Mouse (Mus musculus) forebrain, embryonic 14.5 days (tissue): ENCODE results near the gene Gm45837. TPM values are rescaled to one million over a fixed set of nuclear protein-coding genes. Genes with fewer than 3 reads are reported as not detected.

Experiments
- ATAC-seq: fragments of 200-750 bp; cut with Nextera tagmentation; 2 replicates; pipeline ENCODE4 v1.8.0; 2017; ENCODE audit warnings: mild to moderate bottlenecking, moderate library complexity
- DNase-seq: peaks from one replicate; pipeline ENCODE4 v3.0.0-alpha.2; 2015; ENCODE audit warnings: low spot score
- H3K27ac ChIP-seq: fragments of 300-500 bp; sonication (generic); 2 replicates; pipeline ENCODE4 v1.5.1; 2014; ENCODE audit warnings: low read depth, mild to moderate bottlenecking, control low read depth, low read length, moderate library complexity
- H3K27me3 ChIP-seq: fragments of 300-500 bp; sonication (generic); replicated peaks from 2 replicates; pipeline ENCODE4 v1.6.1; 2014; ENCODE audit warnings: low read length, control low read depth, mixed read lengths; ENCODE audit not compliant: control insufficient read depth, insufficient read depth
- H3K36me3 ChIP-seq: fragments of 300-500 bp; sonication (generic); 2 replicates; pipeline ENCODE4 v1.6.1; 2014; ENCODE audit warnings: low read length, control low read depth; ENCODE audit not compliant: control insufficient read depth, insufficient read depth
- H3K4me1 ChIP-seq: fragments of 300-500 bp; sonication (generic); 2 replicates; pipeline ENCODE4 v1.6.1; 2014; ENCODE audit warnings: antibody characterized with exemption, low read length, control low read depth; ENCODE audit not compliant: control insufficient read depth, insufficient read depth
- H3K4me2 ChIP-seq: fragments of 300-500 bp; sonication (generic); 2 replicates; pipeline ENCODE4 v1.6.1; 2014; ENCODE audit warnings: mild to moderate bottlenecking, control low read depth, low read length
- H3K4me3 ChIP-seq: fragments of 300-500 bp; sonication (generic); 2 replicates; pipeline ENCODE4 v1.5.1; 2014; ENCODE audit warnings: low read depth, low read length, control low read depth
- H3K9ac ChIP-seq: fragments of 300-500 bp; sonication (generic); 2 replicates; pipeline ENCODE4 v1.6.1; 2014; ENCODE audit warnings: mild to moderate bottlenecking, low read length, control low read depth, moderate library complexity
- H3K9me3 ChIP-seq: fragments of 300-500 bp; sonication (generic); replicated peaks from 2 replicates; pipeline ENCODE4 v1.6.1; 2016; ENCODE audit warnings: low read length, control low read depth, mixed read lengths; ENCODE audit not compliant: control insufficient read depth
- WGBS: fragments of 180-500 bp; shearing (Covaris S2); extraction: QIAGEN DNeasy Blood & Tissue Kit; methylation state at CpG from one replicate; pipeline ENCODE4 v1.1.7; 2014; 5-methylcytosine and 5-hydroxymethylcytosine counted together
- polyA plus RNA-seq: library from polyadenylated mRNA; unstranded; fragments of >200 nt; fragmentation: Nextera tagmentation; extraction: Ambion mirVana; gene quantifications from 2 replicates; pipeline ENCODE4 v1.2.1, GENCODE M21; 2014

Gm45837 gene
- polyA plus RNA-seq, 1 experiment from 2014 or later: not detected

DNA sequence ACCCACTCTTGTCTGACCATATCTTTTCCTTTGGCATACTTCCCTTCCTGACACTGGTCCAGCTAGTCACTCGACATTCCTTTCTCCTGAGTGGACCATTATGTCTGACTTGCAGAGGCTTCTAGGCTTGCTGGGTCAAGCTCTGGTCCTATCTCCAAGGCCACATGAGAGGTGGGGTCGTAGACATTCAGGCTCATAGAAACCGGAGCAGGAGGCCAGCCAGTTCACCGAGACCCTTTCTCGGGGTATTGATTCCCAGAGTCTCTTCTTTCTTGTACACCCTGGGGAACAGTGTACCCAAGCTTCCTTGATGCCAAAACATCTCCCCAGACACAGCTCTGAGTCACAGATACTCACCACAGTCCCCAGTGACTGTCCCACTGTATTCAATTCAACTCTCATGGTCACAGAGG lies 63.7 kb downstream of the Gm45837 start:
- Histone ChIP-seq H3K36me3 (no peaks in the 10 kb centered on the region), H3K4me2 (no peak overlapping the region), H3K9me3 (no peaks in the 10 kb centered on the region), H3K4me3 (no peak overlapping the region), H3K9ac (no peak overlapping the region), H3K27me3 (no peaks in the 10 kb centered on the region), H3K27ac (no peak overlapping the region), H3K4me1 (peaks cover 1% of the 10 kb centered on the region; the same call in 1 of the 2 replicates)
- ATAC-seq (no peak), DNase-seq (no peak)
- 90% methylated on average over 5 of the region's 5 CpGs for WGBS

DNA sequence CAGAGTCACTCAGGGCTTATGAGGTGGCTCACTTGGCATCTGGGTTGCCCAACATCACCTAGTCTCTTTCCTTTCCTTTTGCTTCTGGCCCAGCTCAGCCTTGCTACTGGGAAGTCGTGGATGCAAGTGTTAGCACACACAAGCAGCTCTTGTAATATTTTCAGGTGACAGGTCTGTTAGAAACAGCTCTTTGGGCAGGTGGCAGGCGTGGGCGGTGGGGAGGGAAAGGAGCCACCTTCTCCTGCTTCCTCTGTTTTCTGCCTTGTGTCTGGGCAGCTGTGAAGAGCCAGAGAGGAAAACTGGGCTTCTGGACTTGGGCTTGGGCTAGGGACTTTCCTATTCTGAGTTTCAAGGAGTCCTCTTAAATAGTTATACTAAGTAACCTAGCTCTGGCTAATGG lies 65.3 kb downstream of the Gm45837 start:
- ATAC-seq: no peak
- no peak overlapping the region for H3K27ac ChIP-seq
- no peaks in the 10 kb centered on the region for H3K36me3 ChIP-seq
- no peaks in the 10 kb centered on the region for H3K4me1 ChIP-seq
- no peak overlapping the region for H3K9ac ChIP-seq
- H3K4me2 ChIP-seq: no peak overlapping the region
- no peak for DNase-seq
- no peaks in the 10 kb centered on the region for H3K27me3 ChIP-seq
- WGBS: 82% methylated on average over 3 of the region's 3 CpGs
- H3K9me3 ChIP-seq: no peaks in the 10 kb centered on the region
- no peak overlapping the region for H3K4me3 ChIP-seq

DNA sequence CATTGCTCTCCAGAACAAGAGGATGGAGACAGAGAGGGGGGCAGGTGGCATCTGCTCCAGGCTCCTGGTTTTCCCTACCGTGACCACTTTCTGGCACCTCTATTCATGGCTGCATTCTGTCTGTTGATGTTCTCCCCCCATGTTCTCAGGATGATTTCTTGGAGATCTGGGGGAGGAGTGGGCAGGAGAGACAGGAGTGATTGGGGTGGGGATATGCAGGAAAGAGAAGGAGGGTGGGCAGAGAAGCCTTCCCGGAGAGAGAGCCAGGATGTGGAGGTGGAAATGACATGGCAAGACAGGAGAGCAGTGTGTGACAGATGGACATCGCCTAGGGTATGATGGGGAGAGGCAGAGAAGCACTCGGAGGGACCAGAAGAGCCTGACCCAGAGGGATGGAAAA lies 65.8 kb downstream of the Gm45837 start:
- Histone ChIP-seq H3K27me3 (no peaks in the 10 kb centered on the region), H3K4me1 (no peaks in the 10 kb centered on the region), H3K9me3 (no peaks in the 10 kb centered on the region), H3K36me3 (no peaks in the 10 kb centered on the region), H3K4me3 (no peak overlapping the region), H3K27ac (no peak overlapping the region), H3K9ac (no peak overlapping the region), H3K4me2 (no peak overlapping the region)
- 78% methylated on average over 4 of the region's 4 CpGs for WGBS
- DNase-seq (no peak), ATAC-seq (no peak)

DNA sequence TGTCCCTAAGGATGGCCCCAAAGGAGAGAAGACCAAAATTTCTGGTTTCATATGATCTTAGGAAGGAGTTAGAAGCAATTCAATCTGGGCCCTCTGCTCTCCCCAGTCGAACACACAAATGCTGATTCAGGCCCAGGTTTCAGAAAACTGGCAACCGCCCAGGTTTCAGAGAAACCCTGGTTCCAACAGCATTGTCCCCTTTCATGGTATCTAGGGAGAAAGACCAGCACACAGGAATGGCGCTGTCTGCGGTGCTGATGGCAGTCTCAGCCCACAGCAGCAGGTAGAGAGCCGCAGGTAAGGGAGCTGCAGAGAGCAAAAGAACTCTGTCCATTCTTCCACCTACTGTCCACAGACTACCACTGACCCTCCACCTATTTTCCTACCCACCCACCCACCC lies 66.5 kb downstream of the Gm45837 start:
- no peak for ATAC-seq
- H3K9ac ChIP-seq: no peak overlapping the region
- H3K27ac ChIP-seq: no peak overlapping the region
- H3K4me2 ChIP-seq: no peak overlapping the region
- 46% methylated on average over 5 of the region's 5 CpGs for WGBS
- peak; percentile 27 for DNase-seq
- no peaks in the 10 kb centered on the region for H3K36me3 ChIP-seq
- H3K4me3 ChIP-seq: no peak overlapping the region
- no peaks in the 10 kb centered on the region for H3K9me3 ChIP-seq
- H3K27me3 ChIP-seq: no peaks in the 10 kb centered on the region
- no peaks in the 10 kb centered on the region for H3K4me1 ChIP-seq

DNA sequence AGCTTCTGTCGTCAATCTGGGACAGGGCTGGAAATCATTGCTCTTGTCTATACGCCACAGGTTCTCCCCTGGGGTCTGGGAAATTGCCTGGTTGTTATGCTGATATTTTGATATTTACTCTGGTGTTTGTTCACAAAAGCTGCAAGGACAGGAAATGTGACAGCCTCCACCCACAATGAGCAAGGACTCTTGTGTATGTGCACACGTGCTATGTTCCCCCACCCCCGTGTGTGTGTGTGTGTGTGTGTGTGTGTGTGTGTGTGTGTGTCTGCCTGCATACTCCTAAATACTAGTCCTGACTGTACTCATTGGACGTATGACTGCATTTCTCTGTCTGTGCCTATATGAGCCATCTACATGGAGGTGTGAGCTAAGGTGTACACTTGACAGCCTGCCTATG lies 67.4 kb downstream of the Gm45837 start:
- Histone ChIP-seq H3K9me3 (no peaks in the 10 kb centered on the region), H3K36me3 (no peaks in the 10 kb centered on the region), H3K4me2 (no peak overlapping the region), H3K9ac (no peak overlapping the region), H3K4me3 (no peak overlapping the region), H3K27ac (no peak overlapping the region), H3K4me1 (peaks cover 6% of the 10 kb centered on the region), H3K27me3 (no peaks in the 10 kb centered on the region)
- ATAC-seq: no peak
- WGBS: 75% methylated on average over 5 of the region's 5 CpGs
- no peak for DNase-seq

DNA sequence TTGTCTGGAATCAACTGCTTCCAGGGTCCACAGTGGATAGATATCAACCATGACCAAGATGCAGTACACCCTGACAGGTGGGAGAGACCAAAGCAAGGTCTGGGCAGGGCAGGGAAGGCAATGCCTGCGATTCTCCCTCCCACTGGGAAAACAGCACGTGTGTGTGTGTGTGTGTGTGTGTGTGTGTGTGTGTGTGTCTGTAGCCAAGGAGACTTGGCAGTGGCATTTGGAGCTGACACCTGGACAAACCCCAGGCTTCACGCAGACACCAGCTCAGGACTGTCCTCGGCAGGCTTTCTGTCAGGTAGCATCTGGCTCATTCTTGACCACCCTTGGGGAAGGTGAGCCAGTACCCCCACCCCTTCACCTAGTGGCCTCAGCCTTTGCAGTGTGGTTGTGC lies 69.2 kb downstream of the Gm45837 start:
- Histone ChIP-seq H3K27ac (no peak overlapping the region), H3K4me3 (no peak overlapping the region), H3K36me3 (no peaks in the 10 kb centered on the region), H3K4me2 (no peak overlapping the region), H3K9ac (no peak overlapping the region), H3K4me1 (peaks cover 6% of the 10 kb centered on the region), H3K9me3 (no peaks in the 10 kb centered on the region), H3K27me3 (no peaks in the 10 kb centered on the region)
- WGBS: 75% methylated on average over 4 of the region's 4 CpGs
- ATAC-seq (no peak), DNase-seq (no peak)

DNA sequence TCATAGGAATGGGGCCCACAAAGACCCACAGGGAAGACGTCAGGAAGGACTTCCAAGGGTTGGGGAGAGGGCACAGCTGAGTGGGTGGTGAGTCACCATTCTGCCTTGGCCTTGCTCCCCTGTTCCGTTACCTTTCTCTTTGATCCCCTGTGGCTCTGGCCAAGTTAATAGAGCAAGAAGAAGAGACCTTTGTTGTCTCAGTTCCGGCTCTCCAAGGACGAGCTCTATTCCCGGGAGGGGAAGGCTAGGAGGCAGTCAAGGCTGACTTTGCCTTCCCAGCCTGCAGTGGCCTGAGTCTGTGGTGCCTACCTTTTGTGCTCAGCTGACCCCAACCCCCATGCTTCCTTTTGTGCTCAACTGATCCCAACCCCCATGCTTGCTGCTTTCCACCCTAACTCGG lies 70.0 kb downstream of the Gm45837 start:
- DNase-seq (no peak), ATAC-seq (no peak)
- Histone ChIP-seq H3K9ac (no peak overlapping the region), H3K4me1 (peaks cover 6% of the 10 kb centered on the region), H3K27ac (no peak overlapping the region), H3K9me3 (no peaks in the 10 kb centered on the region), H3K4me3 (no peak overlapping the region), H3K36me3 (no peaks in the 10 kb centered on the region), H3K4me2 (no peak overlapping the region), H3K27me3 (no peaks in the 10 kb centered on the region)
- WGBS: 58% methylated on average over 6 of the region's 6 CpGs

DNA sequence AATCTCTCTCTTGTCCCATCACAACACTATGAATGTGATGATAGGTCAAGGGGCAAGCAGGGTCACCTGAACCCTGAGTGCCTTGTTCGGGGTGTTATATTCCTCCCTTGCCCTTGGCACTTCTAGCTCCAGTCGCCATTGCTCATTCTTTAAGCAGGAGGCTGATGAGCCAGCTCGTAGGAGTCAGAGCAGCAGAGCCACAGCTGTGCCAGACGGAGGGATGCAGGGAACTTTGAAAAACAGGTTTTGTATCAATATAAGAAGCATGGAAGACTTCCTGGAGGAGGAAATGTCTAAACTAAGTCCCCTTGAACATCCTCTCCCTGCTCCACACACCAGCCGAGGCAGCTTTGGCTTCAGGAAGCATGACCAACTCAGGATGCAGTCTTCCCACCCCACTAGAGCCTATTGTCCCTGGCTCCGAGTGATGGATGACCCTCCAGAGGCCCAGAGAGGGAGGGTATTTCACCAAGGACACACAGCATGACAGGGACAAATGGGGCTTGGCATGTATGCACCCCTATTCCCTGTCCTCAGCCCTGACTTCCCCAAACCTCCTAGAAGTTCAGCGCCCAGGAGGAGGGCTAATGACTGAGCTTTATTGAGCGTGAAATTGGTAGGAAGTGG lies 71.3 kb downstream of the Gm45837 start:
- no peak overlapping the region for H3K27ac ChIP-seq
- no peaks in the 10 kb centered on the region for H3K36me3 ChIP-seq
- no peaks in the 10 kb centered on the region for H3K9me3 ChIP-seq
- H3K27me3 ChIP-seq: no peaks in the 10 kb centered on the region
- peaks cover 6% of the 10 kb centered on the region for H3K4me1 ChIP-seq
- 73% methylated on average over 8 of the region's 8 CpGs for WGBS
- H3K9ac ChIP-seq: no peak overlapping the region
- no peak overlapping the region for H3K4me3 ChIP-seq
- no peak overlapping the region for H3K4me2 ChIP-seq
- ATAC-seq (0 out of 2 replicates have a peak, but pooled peaks have one; percentile 11), DNase-seq (no peak)

DNA sequence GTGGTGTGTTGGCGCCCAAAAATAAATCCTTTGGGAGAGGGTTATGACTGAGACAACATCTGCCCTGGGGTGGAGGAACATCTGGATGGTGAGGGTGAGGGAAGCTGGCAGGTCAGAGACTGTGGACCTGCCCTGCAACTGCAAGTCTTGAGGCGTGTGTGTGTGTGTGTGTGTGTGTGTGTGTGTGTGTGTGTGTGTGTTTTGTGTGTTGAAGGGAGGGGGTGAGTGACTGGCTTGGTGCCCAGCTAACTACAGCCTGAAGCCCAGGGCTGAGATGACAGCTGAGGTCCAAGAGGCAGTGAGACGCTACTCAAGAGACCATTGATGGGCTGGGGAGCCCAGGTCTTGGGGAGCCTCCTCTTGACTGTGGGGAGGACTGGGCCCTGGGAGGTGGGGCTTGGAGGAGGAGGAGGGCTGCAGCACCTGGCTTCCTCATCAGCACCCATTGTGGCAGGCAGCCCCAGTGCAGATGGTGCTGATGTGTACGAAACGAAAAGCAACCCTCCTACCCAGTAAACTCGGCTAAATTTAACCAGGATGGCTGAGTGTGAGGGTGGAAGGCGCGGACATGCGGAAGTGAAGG lies 71.9 kb downstream of the Gm45837 start:
- ATAC-seq: peak; percentile 73
- H3K4me3 ChIP-seq: no peak overlapping the region
- no peaks in the 10 kb centered on the region for H3K27me3 ChIP-seq
- no peak overlapping the region for H3K27ac ChIP-seq
- peaks cover 6% of the 10 kb centered on the region for H3K4me1 ChIP-seq
- H3K9me3 ChIP-seq: no peaks in the 10 kb centered on the region
- DNase-seq: peak; percentile 46
- 65% methylated on average over 9 of the region's 9 CpGs for WGBS
- H3K36me3 ChIP-seq: no peaks in the 10 kb centered on the region
- H3K4me2 ChIP-seq: no peak overlapping the region
- H3K9ac ChIP-seq: no peak overlapping the region
